Mouse (Mus musculus): Measurements from ENCODE around the gene Kcnj4.

Gene Kcnj4

DNA sequence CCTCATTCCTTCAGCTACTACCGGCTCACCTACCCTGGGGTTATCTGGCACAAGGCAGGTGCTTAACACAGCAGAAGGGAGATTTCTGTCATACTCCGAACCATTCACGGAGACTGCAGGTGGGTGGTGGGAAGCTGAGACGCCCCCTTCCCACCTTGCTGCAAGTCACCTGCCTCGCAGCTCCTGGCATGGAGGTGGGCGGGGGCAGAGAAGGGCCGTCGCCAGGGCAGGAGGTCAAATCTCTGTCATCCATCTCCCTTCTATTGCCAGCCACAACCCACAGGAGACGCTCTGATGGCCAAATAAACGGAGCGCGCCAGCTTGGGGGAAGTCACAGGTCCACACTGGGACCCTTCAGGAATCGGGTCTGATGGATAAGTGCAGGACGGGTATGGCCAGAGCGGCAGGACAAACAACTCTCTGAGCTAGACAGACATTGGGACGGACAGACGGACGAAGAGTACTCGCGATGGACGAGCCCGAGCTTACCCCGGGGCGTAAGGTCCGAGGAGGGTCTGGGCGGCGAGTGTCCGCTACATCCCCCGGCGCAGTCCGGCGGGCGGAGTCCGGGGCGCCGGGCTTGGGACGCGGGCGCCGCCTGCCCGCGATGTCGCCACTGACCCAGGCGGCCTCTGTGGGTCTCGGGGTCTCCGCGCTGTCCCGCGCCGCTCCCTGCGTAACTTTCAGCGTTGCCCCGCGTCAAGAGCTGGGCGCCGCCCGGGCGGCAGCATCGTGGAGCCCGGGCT lies at the start of gene Kcnj4:
Kcnj4 (minus strand) TSS at position 535 of the 746 bp plus-strand sequence.
- no peaks in the 10 kb centered on the region for H3K36me3 ChIP-seq (ENCODE audit: control insufficient read depth, insufficient read depth, low read length, poor library complexity, severe bottlenecking)
- DNase-seq (ENCODE audit: low read depth, low spot score), result no peak
- no peaks in the 10 kb centered on the region for H3K27me3 ChIP-seq (ENCODE audit: control insufficient read depth, insufficient read depth, low read length, poor library complexity, severe bottlenecking)

DNA sequence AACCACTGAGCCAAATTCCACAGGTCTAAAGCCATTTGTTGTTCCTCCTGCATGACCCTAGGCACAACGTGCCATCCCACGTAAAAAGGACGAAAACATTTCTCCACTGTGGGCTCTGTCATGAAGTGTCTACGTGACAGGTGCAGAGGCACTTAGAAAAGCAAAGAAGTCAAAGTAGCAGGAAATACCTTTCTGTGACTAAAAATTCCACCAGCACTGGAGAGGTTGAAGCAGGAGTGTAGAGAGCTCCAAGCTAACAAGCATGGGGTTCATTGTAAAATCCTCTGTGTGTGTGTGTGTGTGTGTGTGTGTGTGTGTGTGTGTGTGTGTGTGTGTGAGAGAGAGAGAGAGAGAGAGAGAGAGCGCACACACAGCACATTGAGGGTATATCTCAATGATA lies 47.5 kb upstream of the Kcnj4 start:
- H3K27me3 ChIP-seq (ENCODE audit: control insufficient read depth, insufficient read depth, low read length, poor library complexity, severe bottlenecking), result no peaks in the 10 kb centered on the region
- no peak for DNase-seq (ENCODE audit: low read depth, low spot score)
- H3K36me3 ChIP-seq (ENCODE audit: control insufficient read depth, insufficient read depth, low read length, poor library complexity, severe bottlenecking), result no peaks in the 10 kb centered on the region

DNA sequence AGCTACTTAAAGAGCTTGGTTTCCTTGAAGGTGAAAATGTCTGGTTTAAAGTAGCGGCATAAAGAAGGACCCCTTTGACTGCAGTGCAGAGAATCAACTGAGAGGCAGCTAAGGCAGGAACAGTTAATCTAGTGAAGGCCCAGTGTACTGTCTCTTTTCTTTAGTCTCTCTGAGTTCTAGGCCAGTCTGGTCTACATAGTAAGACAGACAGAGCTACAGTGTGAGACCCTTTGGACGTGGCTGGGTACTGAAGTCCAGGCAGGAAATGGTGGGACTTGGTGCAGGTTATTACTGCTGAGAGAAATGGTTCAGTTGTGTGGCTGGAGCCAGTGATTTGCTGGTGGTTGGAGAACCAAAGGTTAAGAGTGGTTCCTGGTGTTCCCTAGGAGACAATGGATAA lies 43.2 kb upstream of the Kcnj4 start:
- no peak for DNase-seq (ENCODE audit: low read depth, low spot score)
- peaks cover 6% of the 10 kb centered on the region; the same call in 1 of the 2 replicates for H3K36me3 ChIP-seq (ENCODE audit: control insufficient read depth, insufficient read depth, low read length, poor library complexity, severe bottlenecking)
- H3K27me3 ChIP-seq (ENCODE audit: control insufficient read depth, insufficient read depth, low read length, poor library complexity, severe bottlenecking), result no peaks in the 10 kb centered on the region

DNA sequence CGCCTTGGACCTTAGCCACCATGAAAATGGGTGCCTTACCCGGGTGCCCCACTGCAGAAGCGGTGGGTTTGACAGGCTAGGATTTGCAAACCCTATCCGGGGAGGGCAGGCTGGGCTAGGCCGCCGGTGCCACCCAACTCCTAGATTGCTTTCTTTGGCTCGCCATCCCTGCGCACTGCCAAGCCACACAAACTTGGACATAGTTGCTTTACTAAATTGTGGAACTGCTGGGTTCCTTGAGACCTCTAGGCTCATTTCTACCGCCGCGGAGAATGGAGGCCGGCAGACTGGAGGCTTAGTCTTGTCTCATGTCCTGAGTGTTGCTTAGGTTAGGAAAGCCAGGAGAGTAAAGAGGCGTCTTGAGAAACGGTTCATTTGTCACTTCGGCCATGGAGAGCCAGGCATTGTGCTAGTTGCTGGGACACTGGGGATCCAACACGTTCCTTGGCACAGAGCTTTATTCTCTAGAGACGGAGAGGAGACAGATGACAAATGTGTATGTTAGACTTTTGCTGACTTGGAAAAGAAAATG lies 42.3 kb upstream of the Kcnj4 start:
- DNase-seq (ENCODE audit: low read depth, low spot score), result no peak
- H3K36me3 ChIP-seq (ENCODE audit: control insufficient read depth, insufficient read depth, low read length, poor library complexity, severe bottlenecking), result peaks cover 7% of the 10 kb centered on the region; the same call in 1 of the 2 replicates
- H3K27me3 ChIP-seq (ENCODE audit: control insufficient read depth, insufficient read depth, low read length, poor library complexity, severe bottlenecking), result no peaks in the 10 kb centered on the region

DNA sequence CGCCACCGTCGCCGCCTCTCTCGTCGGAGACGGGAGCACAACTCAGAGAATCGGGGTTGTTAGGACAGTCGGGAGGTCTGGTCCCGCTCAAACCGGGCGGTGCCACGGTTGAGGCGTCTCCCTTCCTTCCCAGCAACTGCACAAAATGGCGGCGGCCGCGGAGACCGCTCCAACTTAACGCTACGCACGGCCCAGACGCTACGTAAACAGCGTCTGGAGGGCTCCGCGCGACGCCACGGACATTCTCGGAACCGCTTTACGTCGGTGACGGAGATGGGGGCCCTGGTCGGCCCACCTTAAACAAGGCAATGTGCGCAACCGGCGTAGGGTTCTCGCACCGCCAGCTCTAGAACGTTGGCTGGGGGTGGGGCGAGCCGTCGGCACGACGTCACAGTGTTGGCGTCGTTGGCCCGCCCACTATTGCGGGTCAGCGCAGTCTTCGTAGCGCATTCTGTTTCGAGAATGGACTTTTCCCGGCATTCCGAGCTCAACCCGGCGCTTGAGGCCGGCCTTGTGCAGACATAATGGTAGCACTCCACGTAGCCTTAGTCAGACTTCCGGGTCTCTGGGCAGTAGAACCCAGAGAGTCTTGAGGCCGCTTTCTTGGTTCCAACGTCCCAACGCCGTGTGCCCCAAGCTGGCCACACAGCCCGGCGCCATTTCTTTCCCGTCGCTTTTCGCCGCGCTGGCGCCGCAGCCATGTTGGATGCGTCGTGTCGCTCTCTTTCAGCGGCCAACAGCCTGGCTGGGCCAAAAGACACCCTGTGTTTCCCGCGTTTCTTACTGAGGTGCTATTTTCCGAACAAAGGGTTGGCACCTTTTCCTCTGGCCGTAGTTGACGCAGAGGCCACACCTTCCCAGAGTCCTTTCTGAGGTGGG lies 41.6 kb upstream of the Kcnj4 start, which contains the start of gene Ddx17:
Ddx17 (minus strand) TSS at position 332 of the 879 bp plus-strand sequence.
- H3K36me3 ChIP-seq (ENCODE audit: control insufficient read depth, insufficient read depth, low read length, poor library complexity, severe bottlenecking), result peaks cover 7% of the 10 kb centered on the region; the same call in 1 of the 2 replicates
- no peaks in the 10 kb centered on the region for H3K27me3 ChIP-seq (ENCODE audit: control insufficient read depth, insufficient read depth, low read length, poor library complexity, severe bottlenecking)

DNA sequence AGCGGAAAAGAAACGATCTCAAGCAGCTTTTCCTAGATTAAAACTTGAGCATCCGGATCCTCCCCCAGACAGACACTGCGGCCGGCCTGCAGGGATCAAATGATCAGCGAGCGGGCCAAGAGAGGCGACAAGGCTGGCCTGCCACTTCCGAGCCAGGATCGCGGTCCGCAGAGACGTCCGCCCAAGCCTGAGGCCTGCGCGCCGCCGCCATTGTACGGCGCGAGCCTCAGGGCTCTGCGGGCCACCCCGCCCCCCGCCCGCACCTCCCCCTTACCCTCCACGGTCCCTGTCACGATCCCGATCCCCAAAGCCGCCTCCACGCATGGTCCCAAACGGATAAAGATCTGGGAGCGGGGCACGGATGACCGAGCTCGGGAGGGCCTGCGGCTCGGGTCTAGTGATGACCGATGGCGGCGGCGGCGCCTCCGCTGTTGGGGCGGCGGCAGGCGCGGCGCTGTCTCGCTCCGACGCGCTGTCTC lies 40.9 kb upstream of the Kcnj4 start:
- Histone ChIP-seq H3K27me3 (ENCODE audit: control insufficient read depth, insufficient read depth, low read length, poor library complexity, severe bottlenecking) (no peaks in the 10 kb centered on the region), H3K36me3 (ENCODE audit: control insufficient read depth, insufficient read depth, low read length, poor library complexity, severe bottlenecking) (peaks cover 7% of the 10 kb centered on the region; the same call in 1 of the 2 replicates)
- DNase-seq (ENCODE audit: low read depth, low spot score), result no peak

More for the DNA sequence above, 41.6 kb upstream of the Kcnj4 start, which contains the start of gene Ddx17:
- peak; percentile 98 for DNase-seq (ENCODE audit: low read depth, low spot score)

DNA sequence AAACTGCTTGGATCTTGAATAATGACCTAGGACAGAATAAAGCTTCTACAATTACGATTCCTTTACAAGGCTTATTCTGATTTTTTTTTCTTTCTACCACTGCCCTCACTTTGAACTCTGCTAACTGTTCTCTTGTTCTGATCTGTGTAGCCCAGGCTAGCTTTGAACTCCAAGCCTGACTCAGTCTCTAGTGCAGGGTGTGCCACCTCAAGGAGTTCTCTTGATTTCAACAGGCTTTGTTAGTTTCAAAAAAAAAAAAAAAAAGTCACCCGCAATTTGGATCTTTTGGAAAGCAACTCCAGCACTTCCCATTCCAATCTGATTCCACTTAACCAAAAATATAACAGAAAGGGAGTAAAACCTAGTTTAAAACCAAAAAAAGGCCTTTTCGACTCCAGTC lies 40.5 kb upstream of the Kcnj4 start:
- Histone ChIP-seq H3K27me3 (ENCODE audit: control insufficient read depth, insufficient read depth, low read length, poor library complexity, severe bottlenecking) (no peaks in the 10 kb centered on the region), H3K36me3 (ENCODE audit: control insufficient read depth, insufficient read depth, low read length, poor library complexity, severe bottlenecking) (peaks cover 9% of the 10 kb centered on the region; the same call in 1 of the 2 replicates)
- no peak for DNase-seq (ENCODE audit: low read depth, low spot score)

DNA sequence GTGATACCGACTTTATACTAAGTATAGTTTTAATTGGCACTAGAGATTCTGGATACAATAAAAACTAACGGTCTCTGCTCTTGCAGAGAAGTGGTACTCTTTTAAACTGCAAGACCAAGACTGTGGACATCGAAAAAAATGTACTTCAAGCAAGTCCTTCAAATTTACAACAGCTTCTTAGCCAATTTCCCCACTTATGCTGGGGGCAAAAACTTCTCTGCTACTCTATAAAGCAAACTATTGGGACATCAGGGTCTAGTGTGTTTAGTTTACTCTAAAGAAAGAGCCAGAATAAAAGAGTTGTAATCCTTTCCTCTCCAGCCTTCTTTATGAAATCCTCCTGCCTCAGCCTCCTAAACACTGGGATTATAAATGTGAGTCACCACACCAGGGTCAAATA lies 38.9 kb upstream of the Kcnj4 start:
- Histone ChIP-seq H3K27me3 (ENCODE audit: control insufficient read depth, insufficient read depth, low read length, poor library complexity, severe bottlenecking) (no peaks in the 10 kb centered on the region), H3K36me3 (ENCODE audit: control insufficient read depth, insufficient read depth, low read length, poor library complexity, severe bottlenecking) (peaks cover 15% of the 10 kb centered on the region; the same call in 1 of the 2 replicates)
- no peak for DNase-seq (ENCODE audit: low read depth, low spot score)

DNA sequence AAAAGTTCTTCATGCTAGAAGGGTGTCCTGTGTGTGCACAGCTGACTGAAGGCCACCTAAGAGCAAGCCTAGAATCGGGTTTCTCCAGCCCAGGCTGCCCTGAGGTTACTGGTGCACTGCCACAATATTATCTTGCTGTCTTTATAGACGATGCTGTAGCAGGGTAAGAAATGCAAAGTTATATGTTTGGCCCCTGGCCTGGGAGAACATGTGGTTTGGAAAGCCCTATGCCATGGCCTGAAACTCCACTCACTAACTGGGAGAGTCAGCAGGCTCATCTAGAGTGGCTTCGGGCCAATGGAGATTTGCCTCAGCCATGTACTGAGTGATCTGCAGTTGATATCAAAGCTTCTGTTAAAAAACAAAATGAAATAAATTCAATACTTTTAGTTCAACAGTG lies 28.8 kb upstream of the Kcnj4 start:
- no peaks in the 10 kb centered on the region; the same call in 1 of the 2 replicates for H3K27me3 ChIP-seq (ENCODE audit: control insufficient read depth, insufficient read depth, low read length, poor library complexity, severe bottlenecking)
- DNase-seq (ENCODE audit: low read depth, low spot score), result no peak
- peaks cover 32% of the 10 kb centered on the region for H3K36me3 ChIP-seq (ENCODE audit: control insufficient read depth, insufficient read depth, low read length, poor library complexity, severe bottlenecking)

DNA sequence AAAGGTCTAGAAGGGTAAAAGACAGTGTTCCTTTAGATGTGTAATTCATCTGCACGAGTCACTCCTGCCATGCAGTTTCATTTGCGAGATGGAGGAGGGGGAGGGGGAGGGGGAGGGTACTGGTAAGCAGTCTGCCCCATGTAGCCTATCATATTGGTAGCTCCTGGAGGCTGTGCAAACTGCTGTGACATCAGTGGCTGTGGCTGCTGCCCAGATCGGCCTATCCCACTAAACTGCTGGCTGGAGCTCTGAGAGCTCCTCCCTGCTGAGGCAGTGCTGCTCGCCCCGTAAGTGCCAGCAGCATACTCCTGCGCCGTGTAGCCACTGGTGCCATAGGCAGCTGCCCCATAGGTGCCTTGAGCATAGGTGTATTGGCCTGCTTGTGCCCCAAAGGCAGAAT lies 24.9 kb upstream of the Kcnj4 start:
- Histone ChIP-seq H3K36me3 (ENCODE audit: control insufficient read depth, insufficient read depth, low read length, poor library complexity, severe bottlenecking) (peaks cover 21% of the 10 kb centered on the region), H3K27me3 (ENCODE audit: control insufficient read depth, insufficient read depth, low read length, poor library complexity, severe bottlenecking) (no peaks in the 10 kb centered on the region; the same call in 1 of the 2 replicates)
- DNase-seq (ENCODE audit: low read depth, low spot score), result no peak

DNA sequence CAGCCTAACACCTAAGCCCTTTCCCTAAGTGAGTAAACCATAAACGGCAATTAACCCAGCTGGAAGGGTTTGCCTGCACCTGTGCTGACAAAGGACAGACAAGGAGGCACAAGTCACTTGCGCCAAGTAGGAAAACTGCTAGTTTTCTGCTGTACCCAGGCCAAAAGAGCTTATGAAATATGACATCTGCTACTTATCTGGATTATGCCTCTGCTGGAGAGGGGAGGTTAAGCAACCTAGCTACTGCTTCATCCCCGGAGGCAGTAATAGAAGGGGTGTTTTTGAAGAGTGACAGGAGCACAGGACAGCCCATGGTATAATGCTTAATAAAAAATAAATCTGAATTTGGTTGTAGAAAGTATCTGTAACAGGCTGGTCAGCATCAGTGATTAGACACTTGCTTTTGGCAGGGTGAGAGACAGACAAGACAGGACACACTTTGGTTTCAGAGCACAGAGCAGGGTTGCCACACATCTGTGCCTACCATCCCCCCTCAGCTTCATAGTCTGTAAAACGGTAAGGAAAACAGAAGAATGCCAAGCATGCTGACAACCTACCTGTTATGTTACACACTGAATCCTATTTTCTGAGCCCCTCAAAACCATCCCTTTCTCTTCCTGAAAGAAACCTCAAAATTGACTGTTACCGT lies 23.1 kb upstream of the Kcnj4 start:
- H3K27me3 ChIP-seq (ENCODE audit: control insufficient read depth, insufficient read depth, low read length, poor library complexity, severe bottlenecking), result no peaks in the 10 kb centered on the region; the same call in 1 of the 2 replicates
- DNase-seq (ENCODE audit: low read depth, low spot score), result no peak
- H3K36me3 ChIP-seq (ENCODE audit: control insufficient read depth, insufficient read depth, low read length, poor library complexity, severe bottlenecking), result peaks cover 18% of the 10 kb centered on the region

DNA sequence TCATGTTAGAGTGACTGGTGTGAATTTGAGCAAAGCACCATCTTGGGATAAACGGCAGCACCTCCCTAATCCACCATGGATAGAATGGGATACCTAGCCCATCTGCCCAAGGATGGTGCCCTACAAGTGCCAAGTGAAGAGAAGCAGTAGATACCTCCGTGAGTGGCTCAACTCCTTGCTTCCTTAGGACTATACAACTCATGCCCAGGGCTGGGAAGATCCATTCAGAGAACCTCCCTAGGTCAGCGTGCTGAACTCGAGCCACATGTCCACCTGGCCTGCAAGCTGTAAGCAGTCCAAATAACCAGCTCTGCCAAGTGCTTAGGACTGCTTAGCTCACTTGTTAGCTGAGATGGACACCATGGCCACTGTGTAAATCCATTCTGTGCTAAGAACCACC lies 22.2 kb upstream of the Kcnj4 start:
- H3K27me3 ChIP-seq (ENCODE audit: control insufficient read depth, insufficient read depth, low read length, poor library complexity, severe bottlenecking), result no peaks in the 10 kb centered on the region; the same call in 1 of the 2 replicates
- H3K36me3 ChIP-seq (ENCODE audit: control insufficient read depth, insufficient read depth, low read length, poor library complexity, severe bottlenecking), result peaks cover 15% of the 10 kb centered on the region
- DNase-seq (ENCODE audit: low read depth, low spot score), result no peak

DNA sequence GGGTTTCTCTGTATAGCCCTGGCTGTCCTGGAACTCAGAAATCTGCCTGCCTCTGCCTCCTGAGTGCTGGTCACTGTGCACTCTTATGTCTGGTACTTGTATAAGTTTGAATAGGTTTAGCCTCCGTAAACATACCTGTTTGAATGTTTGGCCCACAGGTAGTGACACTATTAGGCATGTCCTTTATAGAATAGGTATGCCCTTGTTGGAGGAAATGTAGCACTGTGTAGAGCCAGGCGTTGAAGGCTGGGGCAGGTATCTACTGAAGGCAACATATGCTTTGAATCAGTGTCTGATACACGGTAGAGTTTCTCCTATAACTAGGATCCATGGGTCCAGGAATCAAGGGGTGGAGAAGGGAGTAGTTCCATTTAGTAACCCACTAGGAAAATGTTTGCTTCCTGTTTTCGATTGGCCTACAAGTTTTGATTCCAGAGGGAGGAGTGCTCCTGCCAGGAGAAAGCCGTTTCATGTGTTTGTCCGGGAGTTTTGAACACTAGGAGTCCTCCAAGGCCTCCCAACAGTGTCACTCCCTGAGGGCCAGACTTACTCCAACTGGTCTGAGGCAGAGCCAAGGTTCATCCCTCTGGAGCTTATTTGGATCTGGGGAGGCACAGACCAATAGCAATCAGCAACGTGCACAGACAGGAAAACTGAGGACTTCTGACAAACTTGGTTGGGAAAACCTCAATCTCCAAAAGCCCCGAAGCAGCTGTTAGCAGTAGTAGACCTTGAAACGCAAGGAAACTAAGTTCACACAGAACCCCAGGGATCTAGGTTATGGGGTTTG lies 21.1 kb upstream of the Kcnj4 start:
- Histone ChIP-seq H3K36me3 (ENCODE audit: control insufficient read depth, insufficient read depth, low read length, poor library complexity, severe bottlenecking) (peaks cover 11% of the 10 kb centered on the region), H3K27me3 (ENCODE audit: control insufficient read depth, insufficient read depth, low read length, poor library complexity, severe bottlenecking) (no peaks in the 10 kb centered on the region; the same call in 1 of the 2 replicates)
- DNase-seq (ENCODE audit: low read depth, low spot score), result no peak
